Comparison of ENCODE assay signal across 33 mouse cellular contexts in genomic region chr6:31810602-31811512, GRCm38 (mm10).
A peak's percentile ranks its signal among the peaks of the same experiment; 100 is the strongest.
DNase-seq lines count a peak whose midpoint lies in the region; ATAC-seq and TF ChIP-seq lines count a peak whose summit lies in the region.
"Had no signal": no experiment of that assay in that cellular context is flagged by ENCODE, and none has a peak within 500 bp of the region (broad histone marks: within the 10 kb centered on the region; RNA-seq: fewer than 3 reads in every experiment).

No protein-coding gene starts in this region.

- TF ChIP-seq POLR2A in thymus, adult 2 months (IDR thresholded peaks at IDR 0.05; ENCODE audit: control insufficient read depth, extremely low read depth, insufficient read depth, low read length, poor library complexity): no peak

- H3K4me2 ChIP-seq in neural tube, embryonic 11.5 days (ENCODE audit: low read depth): no peak overlapping the region
- no peak overlapping the region for H3K4me2 ChIP-seq in hindbrain, embryonic 16.5 days (ENCODE audit: low read length)
- H3K4me2 ChIP-seq in neural tube, embryonic 15.5 days: no peak overlapping the region
- no peak overlapping the region for H3K4me2 ChIP-seq in liver, embryonic 11.5 days
- H3K4me2 ChIP-seq: embryonic facial prominence, embryonic 13.5 days; forebrain, embryonic 12.5 days; limb, embryonic 15.5 days; midbrain, embryonic 11.5 days had no signal

- 56% methylated on average over 10 of the region's 10 CpGs for WGBS in heart, embryonic 10.5 days
- 38% methylated on average over 10 of the region's 10 CpGs for WGBS in neural tube, embryonic 11.5 days
- 48% methylated on average over 10 of the region's 10 CpGs for WGBS in hindbrain, embryonic 16.5 days
- 18% methylated on average over 10 of the region's 10 CpGs for WGBS in neural tube, embryonic 15.5 days
- 74% methylated on average over 10 of the region's 10 CpGs for WGBS in thymus, adult 2 months
- 55% methylated on average over 10 of the region's 10 CpGs for WGBS in liver, embryonic 11.5 days

- H3K36me3 ChIP-seq in heart, embryonic 10.5 days: no peaks in the 10 kb centered on the region
- H3K36me3 ChIP-seq in neural tube, embryonic 11.5 days (ENCODE audit: control insufficient read depth, insufficient read depth, low read length): no peaks in the 10 kb centered on the region
- H3K36me3 ChIP-seq in hindbrain, embryonic 16.5 days (ENCODE audit: control insufficient read depth, insufficient read depth, low read length): no peaks in the 10 kb centered on the region
- no peaks in the 10 kb centered on the region for H3K36me3 ChIP-seq in neural tube, embryonic 15.5 days
- H3K36me3 ChIP-seq in thymus, adult 2 months (ENCODE audit: control insufficient read depth, insufficient read depth, low read length): no peaks in the 10 kb centered on the region
- H3K36me3 ChIP-seq in liver, embryonic 11.5 days (ENCODE audit: control insufficient read depth, insufficient read depth, low read length): no peaks in the 10 kb centered on the region
- H3K36me3 ChIP-seq: embryonic facial prominence, embryonic 13.5 days; forebrain, embryonic 12.5 days; limb, embryonic 10.5 days; limb, embryonic 15.5 days had no signal

- H3K9me3 ChIP-seq in heart, embryonic 10.5 days: no peaks in the 10 kb centered on the region
- H3K9me3 ChIP-seq in neural tube, embryonic 11.5 days (ENCODE audit: control insufficient read depth, low read length): no peaks in the 10 kb centered on the region
- H3K9me3 ChIP-seq in hindbrain, embryonic 16.5 days (ENCODE audit: control insufficient read depth, low read length): no peaks in the 10 kb centered on the region
- no peaks in the 10 kb centered on the region for H3K9me3 ChIP-seq in neural tube, embryonic 15.5 days (replicated peaks)
- no peaks in the 10 kb centered on the region for H3K9me3 ChIP-seq in liver, embryonic 11.5 days (ENCODE audit: control insufficient read depth, low read length)
- H3K9me3 ChIP-seq: embryonic facial prominence, embryonic 13.5 days; forebrain, embryonic 12.5 days; limb, embryonic 10.5 days; limb, embryonic 15.5 days had no signal

- H3K4me1 ChIP-seq in heart, embryonic 10.5 days: peaks cover 15% of the 10 kb centered on the region
- H3K4me1 ChIP-seq in neural tube, embryonic 11.5 days (ENCODE audit: control insufficient read depth, insufficient read depth, low read length): peaks cover 5% of the 10 kb centered on the region; the same call in 1 of the 2 replicates
- peaks cover 8% of the 10 kb centered on the region for H3K4me1 ChIP-seq in hindbrain, embryonic 16.5 days (ENCODE audit: control insufficient read depth, insufficient read depth, low read depth, low read length)
- H3K4me1 ChIP-seq in neural tube, embryonic 15.5 days: peaks cover 37% of the 10 kb centered on the region
- H3K4me1 ChIP-seq in thymus, adult 2 months (replicated peaks; ENCODE audit: control insufficient read depth, insufficient read depth, low read length): no peaks in the 10 kb centered on the region
- H3K4me1 ChIP-seq in liver, embryonic 11.5 days (replicated peaks; ENCODE audit: control insufficient read depth, insufficient read depth, low read length): no peaks in the 10 kb centered on the region
- H3K4me1 ChIP-seq: embryonic facial prominence, embryonic 13.5 days had no signal

- no peak overlapping the region for H3K9ac ChIP-seq in neural tube, embryonic 11.5 days (ENCODE audit: low read length)
- H3K9ac ChIP-seq in hindbrain, embryonic 16.5 days (ENCODE audit: low read depth, low read length): no peak overlapping the region
- H3K9ac ChIP-seq in neural tube, embryonic 15.5 days (replicated peaks): no peak overlapping the region
- no peak overlapping the region for H3K9ac ChIP-seq in liver, embryonic 11.5 days (ENCODE audit: low read depth, low read length)
- H3K9ac ChIP-seq: embryonic facial prominence, embryonic 13.5 days; forebrain, embryonic 12.5 days; limb, embryonic 15.5 days; liver, embryonic 14.5 days had no signal

- 0 out of 2 replicates have a peak overlapping the region, but pooled peaks have one; percentile 42 for H3K27ac ChIP-seq in heart, embryonic 10.5 days
- peak overlapping the region; percentile 40 for H3K27ac ChIP-seq in neural tube, embryonic 11.5 days (ENCODE audit: low read depth, low read length)
- H3K27ac ChIP-seq in hindbrain, embryonic 16.5 days (ENCODE audit: low read depth, low read length): peak overlapping the region; percentile 23; the same call in 1 of the 2 replicates
- peak overlapping the region; percentile 62 for H3K27ac ChIP-seq in neural tube, embryonic 15.5 days (replicated peaks)
- H3K27ac ChIP-seq in thymus, adult 2 months (ENCODE audit: control insufficient read depth, insufficient read depth, low read length): no peak overlapping the region
- H3K27ac ChIP-seq in liver, embryonic 11.5 days (ENCODE audit: low read depth, low read length): no peak overlapping the region
- H3K27ac ChIP-seq: embryonic facial prominence, embryonic 13.5 days; forebrain, embryonic 12.5 days; kidney, postnatal 0 days; limb, embryonic 10.5 days; limb, embryonic 15.5 days; liver, embryonic 14.5 days; stomach, postnatal 0 days had no signal

- intact Hi-C loops in heart, postnatal 10 days (cut with DNase I): no loop called here

- DNase-seq in heart, embryonic 10.5 days (ENCODE audit: low spot score): peak; percentile 71
- no peak for DNase-seq in heart, postnatal 10 days
- peak; percentile 38 for DNase-seq in neural tube, embryonic 11.5 days (ENCODE audit: low spot score)
- no peak for DNase-seq in neural tube, embryonic 10.5 days (ENCODE audit: extremely low spot score, low spot score)
- no peak for DNase-seq in thymus, adult 2 months
- no peak for DNase-seq in liver, embryonic 11.5 days (ENCODE audit: low spot score)
- DNase-seq: adrenal gland, postnatal 14 days; cerebellum, adult 11 months; cerebellum, adult 9-10 months; cerebellum, postnatal 36 days; gastrocnemius, postnatal 10 days; heart, postnatal 4 days; kidney, adult 8-10 months; kidney, postnatal 4 days; layer of hippocampus, postnatal 36 days; lung, adult 2 months; lung, postnatal 10 days; right cerebral cortex, postnatal 25 days; spleen, adult 18-20 months; thymus, adult 18-20 months had no signal

- H3K27me3 ChIP-seq in heart, embryonic 10.5 days (ENCODE audit: insufficient read depth, poor library complexity, severe bottlenecking): no peaks in the 10 kb centered on the region
- H3K27me3 ChIP-seq in neural tube, embryonic 11.5 days (ENCODE audit: control insufficient read depth, insufficient read depth, low read length): no peaks in the 10 kb centered on the region
- H3K27me3 ChIP-seq in hindbrain, embryonic 16.5 days (replicated peaks; ENCODE audit: control insufficient read depth, insufficient read depth, low read length): no peaks in the 10 kb centered on the region
- H3K27me3 ChIP-seq in neural tube, embryonic 15.5 days (replicated peaks): no peaks in the 10 kb centered on the region
- no peaks in the 10 kb centered on the region for H3K27me3 ChIP-seq in thymus, adult 2 months (ENCODE audit: control insufficient read depth, insufficient read depth, low read length)
- no peaks in the 10 kb centered on the region for H3K27me3 ChIP-seq in liver, embryonic 11.5 days (replicated peaks; ENCODE audit: control insufficient read depth, insufficient read depth, low read length)
- H3K27me3 ChIP-seq: embryonic facial prominence, embryonic 13.5 days; forebrain, embryonic 12.5 days; limb, embryonic 15.5 days had no signal

- peak; percentile 61; the same call in 1 of the 2 replicates for ATAC-seq in neural tube, embryonic 11.5 days (ENCODE audit: insufficient read depth, low FRiP score, low TSS enrichment)
- ATAC-seq in hindbrain, embryonic 16.5 days: no peak
- ATAC-seq in neural tube, embryonic 15.5 days (ENCODE audit: low FRiP score): peak; percentile 53; the same call in 1 of the 2 replicates
- no peak for ATAC-seq in liver, embryonic 11.5 days (replicated peaks; ENCODE audit: low FRiP score)
- ATAC-seq: CD4-positive, CD25-positive, alpha-beta regulatory T cell, adult 4 months; intestine, embryonic 16.5 days had no signal

- no peak overlapping the region for H3K4me3 ChIP-seq in heart, embryonic 10.5 days
- H3K4me3 ChIP-seq in neural tube, embryonic 11.5 days (ENCODE audit: low read depth, low read length): no peak overlapping the region
- no peak overlapping the region for H3K4me3 ChIP-seq in hindbrain, embryonic 16.5 days (ENCODE audit: low read length)
- H3K4me3 ChIP-seq in neural tube, embryonic 15.5 days (replicated peaks): no peak overlapping the region
- H3K4me3 ChIP-seq in thymus, adult 2 months (ENCODE audit: control insufficient read depth, insufficient read depth, low read length): no peak overlapping the region
- H3K4me3 ChIP-seq in liver, embryonic 11.5 days (ENCODE audit: low read depth, low read length): no peak overlapping the region
- H3K4me3 ChIP-seq: embryonic facial prominence, embryonic 13.5 days; erythroblast, embryonic 14.5 days; forebrain, embryonic 12.5 days; limb, embryonic 10.5 days; limb, embryonic 15.5 days had no signal

- no peak for TF ChIP-seq CTCF in thymus, adult 2 months (IDR thresholded peaks at IDR 0.05; ENCODE audit: borderline replicate concordance, control insufficient read depth, extremely low read depth, insufficient read depth, low read length, poor library complexity)

Comparison
In these comparisons a context has a peak if more than half of its experiments do, and no peak if none do; other contexts are left out.
1. DNase-seq: peak in heart, embryonic 10.5 days (single experiment) and neural tube, embryonic 11.5 days (single experiment); none in heart, postnatal 10 days (0 of 2), neural tube, embryonic 10.5 days (single experiment), thymus, adult 2 months (single experiment) and liver, embryonic 11.5 days (single experiment).
2. H3K27ac ChIP-seq: peak in heart, embryonic 10.5 days (single experiment), neural tube, embryonic 11.5 days (single experiment), hindbrain, embryonic 16.5 days (single experiment) and neural tube, embryonic 15.5 days (single experiment); none in thymus, adult 2 months (single experiment) and liver, embryonic 11.5 days (single experiment).
3. ATAC-seq: peak in neural tube, embryonic 11.5 days (single experiment) and neural tube, embryonic 15.5 days (single experiment); none in hindbrain, embryonic 16.5 days (single experiment) and liver, embryonic 11.5 days (single experiment).